In the genomic region with DNA sequence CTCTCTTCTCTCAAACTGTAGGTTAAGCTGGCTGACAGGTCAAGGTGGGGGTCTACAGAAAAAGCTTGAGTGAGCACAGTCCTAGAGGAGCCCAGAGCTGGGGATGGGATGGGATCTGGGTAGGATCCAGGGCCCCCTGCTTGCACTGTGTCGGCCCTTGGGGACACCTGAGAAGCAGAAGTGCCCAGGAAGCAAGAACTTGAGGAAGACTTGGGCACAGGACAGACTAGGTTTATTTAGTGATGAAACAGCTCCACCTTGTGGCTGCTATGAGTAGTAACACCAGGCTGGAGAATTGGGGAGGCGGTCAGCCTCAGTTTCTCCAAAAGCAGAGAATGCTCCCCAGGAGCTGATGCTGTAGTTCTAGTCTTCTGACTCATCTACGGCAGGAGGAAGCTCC, we compare ENCODE assay signal across 9 mouse cellular contexts. TPM values are rescaled to one million over a fixed set of nuclear protein-coding genes. Genes with fewer than 3 reads are reported as not detected.
DNase-seq lines count a peak whose midpoint lies in the region; ATAC-seq and TF ChIP-seq lines count a peak whose summit lies in the region.
"Had no signal": no experiment of that assay in that cellular context is flagged by ENCODE, and none has a peak within 500 bp of the region (broad histone marks: within the 10 kb centered on the region; RNA-seq: fewer than 3 reads in every experiment).

No protein-coding gene starts in this region.

- 16% methylated on average over 3 of the region's 3 CpGs for WGBS in intestine, postnatal 0 days

- no peak overlapping the region for H3K4me3 ChIP-seq in bone marrow macrophage, adult 2 months (ENCODE audit: insufficient read depth, low read length)
- no peak overlapping the region for H3K4me3 ChIP-seq in intestine, postnatal 0 days (ENCODE audit: low read depth, low read length)
- H3K4me3 ChIP-seq: neural tube, embryonic 12.5 days had no signal

- H3K9me3 ChIP-seq in intestine, postnatal 0 days (ENCODE audit: control insufficient read depth) = no peaks in the 10 kb centered on the region
- H3K9me3 ChIP-seq: neural tube, embryonic 12.5 days had no signal

- H3K36me3 ChIP-seq in intestine, postnatal 0 days (ENCODE audit: control insufficient read depth, insufficient read depth) = no peaks in the 10 kb centered on the region
- H3K36me3 ChIP-seq: neural tube, embryonic 12.5 days had no signal

- no peak overlapping the region for H3K9ac ChIP-seq in intestine, postnatal 0 days (ENCODE audit: low read depth, low read length)
- H3K9ac ChIP-seq: neural tube, embryonic 12.5 days had no signal

- TF ChIP-seq POLR2A in bone marrow macrophage, adult 2 months (IDR thresholded peaks at IDR 0.05; ENCODE audit: borderline replicate concordance, low read depth, low read length) = no peak

- DNase-seq in heart, adult 11 months = peak; percentile 88
- DNase-seq in heart, adult 9 months (ENCODE audit: low spot score in 2 of 2) = no peak
- peak; percentile 73 for DNase-seq in 416B (ENCODE audit: low read depth)
- DNase-seq in thymus, postnatal 25 days = peak; percentile 23
- DNase-seq in natural killer cell, adult 2 months (ENCODE audit: low spot score in 2 of 2) = no peak
- DNase-seq in gastrocnemius, postnatal 14 days = no peak

- TF ChIP-seq CTCF in bone marrow macrophage, adult 2 months (IDR thresholded peaks at IDR 0.05; ENCODE audit: low read depth, low read length) = peak; percentile 57; the same call in 1 of the 2 replicates
- TF ChIP-seq CTCF in intestine, postnatal 0 days (IDR thresholded peaks at IDR 0.05; ENCODE audit: low read depth) = peak; percentile 85

- H3K4me1 ChIP-seq in bone marrow macrophage, adult 2 months (ENCODE audit: control insufficient read depth, insufficient read depth, low read length) = no peaks in the 10 kb centered on the region
- 0 out of 2 replicates have a peak, but pooled peaks cover 3% of the 10 kb centered on the region for H3K4me1 ChIP-seq in intestine, postnatal 0 days (replicated peaks; ENCODE audit: control insufficient read depth, insufficient read depth, low read length)
- H3K4me1 ChIP-seq: neural tube, embryonic 12.5 days had no signal

- H3K27ac ChIP-seq in bone marrow macrophage, adult 2 months (ENCODE audit: insufficient read depth, low read depth, low read length) = no peak overlapping the region
- no peak overlapping the region for H3K27ac ChIP-seq in intestine, postnatal 0 days (ENCODE audit: low read depth, low read length)
- H3K27ac ChIP-seq: neural tube, embryonic 12.5 days had no signal

- no peak for ATAC-seq in intestine, postnatal 0 days

- H3K4me2 ChIP-seq in intestine, postnatal 0 days (replicated peaks; ENCODE audit: low read depth) = no peak overlapping the region
- H3K4me2 ChIP-seq: neural tube, embryonic 12.5 days had no signal

- no peaks in the 10 kb centered on the region; the same call in 1 of the 2 replicates for H3K27me3 ChIP-seq in intestine, postnatal 0 days (replicated peaks; ENCODE audit: control insufficient read depth, insufficient read depth, low read length)

- intact Hi-C loops in gastrocnemius, postnatal 14 days (cut with DNase I; ENCODE audit: low total_unique reads) = loop anchor here (5.0 kb wide), 1 partner anchor 181 kb away; no protein-coding TSS in a partner anchor

RNA-seq across cellular contexts. Expression of a gene that starts 3.0 kb away (rescaled TPM):
- not detected in 2 replicates for polyA plus RNA-seq in bone marrow macrophage, adult 2 months (2012; ENCODE audit: insufficient read depth, insufficient read length, missing spikeins)
- polyA plus RNA-seq in intestine, postnatal 0 days (2015; fragmentation: Nextera tagmentation; extraction: Ambion mirVana) = not detected in 2 replicates
- not detected for total RNA-seq in gastrocnemius, postnatal 14 days (2021)
- polyA plus RNA-seq: neural tube, embryonic 12.5 days had no signal

RNA-seq across cellular contexts. Expression of a gene that starts 7.0 kb away (rescaled TPM):
- polyA plus RNA-seq in bone marrow macrophage, adult 2 months (2012; ENCODE audit: insufficient read depth, insufficient read length, missing spikeins) = 1.2 TPM in 1 of 2 replicates, not detected in the other
- polyA plus RNA-seq in intestine, postnatal 0 days (2015; fragmentation: Nextera tagmentation; extraction: Ambion mirVana) = 11.3 and 13.1 TPM in 2 replicates
- 10 to 100 TPM; 27.8 to 29.4 TPM for total RNA-seq in gastrocnemius, postnatal 14 days (2021)

RNA-seq across cellular contexts. Expression of a gene that starts 20.5 kb away (rescaled TPM):
- 0.35 and 0.39 TPM in 2 replicates for polyA plus RNA-seq in bone marrow macrophage, adult 2 months (2012; ENCODE audit: insufficient read depth, insufficient read length, missing spikeins)
- 1.0 and 1.5 TPM in 2 replicates for polyA plus RNA-seq in intestine, postnatal 0 days (2015; fragmentation: Nextera tagmentation; extraction: Ambion mirVana)
- total RNA-seq in gastrocnemius, postnatal 14 days (2021) = 1 to 10 TPM; 1.0 to 1.1 TPM

RNA-seq across cellular contexts. Expression of a gene that starts 58.9 kb away (rescaled TPM):
- 8.5 and 10.2 TPM in 2 replicates for polyA plus RNA-seq in bone marrow macrophage, adult 2 months (2012; ENCODE audit: insufficient read depth, insufficient read length, missing spikeins)
- 24.8 and 26.4 TPM in 2 replicates for polyA plus RNA-seq in intestine, postnatal 0 days (2015; fragmentation: Nextera tagmentation; extraction: Ambion mirVana)
- 1 to 10 TPM; 3.6 to 3.9 TPM for total RNA-seq in gastrocnemius, postnatal 14 days (2021)

RNA-seq across cellular contexts. Expression of a gene that starts 59.2 kb away (rescaled TPM):
- polyA plus RNA-seq in bone marrow macrophage, adult 2 months (2012; ENCODE audit: insufficient read depth, insufficient read length, missing spikeins) = 20.5 and 21.8 TPM in 2 replicates
- polyA plus RNA-seq in intestine, postnatal 0 days (2015; fragmentation: Nextera tagmentation; extraction: Ambion mirVana) = 30.4 and 31.2 TPM in 2 replicates
- 1 to 10 TPM; 5.8 to 8.8 TPM for total RNA-seq in gastrocnemius, postnatal 14 days (2021)

Comparison
In these comparisons a context has a peak if more than half of its experiments do, and no peak if none do; other contexts are left out.
1. DNase-seq: peak in heart, adult 11 months (single experiment), 416B (single experiment) and thymus, postnatal 25 days (single experiment); none in heart, adult 9 months (0 of 2), natural killer cell, adult 2 months (0 of 2) and gastrocnemius, postnatal 14 days (single experiment).